Mouse (Mus musculus): ENCODE data around the gene Lck.
A peak's percentile ranks its signal among the peaks of the same experiment; 100 is the strongest.

GRCm38 (mm10) chr4:129578466-129578865 is 5.0 kb upstream of the Lck start, which contains the start of gene Fam167b:
- TF ChIP-seq ZNF384 (IDR thresholded peaks at IDR 0.05; ENCODE audit: low read depth, low read length) = no peak
- no peak for TF ChIP-seq POLR2AphosphoS5 (IDR thresholded peaks at IDR 0.05; ENCODE audit: borderline replicate concordance, low read depth, low read length)
- TF ChIP-seq CTCF (IDR thresholded peaks at IDR 0.05 in 2 of 3, conservative IDR thresholded peaks at IDR 0.05 in 1 of 3; ENCODE audit: control insufficient read depth in 1 of 3, insufficient read depth in 1 of 3, low read depth in 2 of 3, low read length in 3 of 3, poor library complexity in 1 of 3, severe bottlenecking in 1 of 3) = no peak
- TF ChIP-seq POLR2A (IDR thresholded peaks at IDR 0.05; ENCODE audit: control insufficient read depth in 1 of 2, insufficient read depth in 1 of 2, low read depth in 1 of 2, low read length in 2 of 2, poor library complexity in 1 of 2) = no peak
- TF ChIP-seq UBTF (IDR thresholded peaks at IDR 0.05; ENCODE audit: borderline replicate concordance, insufficient read depth, low read depth, low read length) = no peak
- TF ChIP-seq MAFK (IDR thresholded peaks at IDR 0.05; ENCODE audit: borderline replicate concordance, low read depth, low read length) = no peak
- TF ChIP-seq GABPA (IDR thresholded peaks at IDR 0.05; ENCODE audit: low read depth, low read length) = no peak
- TF ChIP-seq USF1 (IDR thresholded peaks at IDR 0.05; ENCODE audit: low read depth, low read length) = peak; percentile 42; the same call in 1 of the 2 replicates
- no peak for TF ChIP-seq GATA1 (IDR thresholded peaks at IDR 0.05; ENCODE audit: low read depth, low read length)
- no peak for TF ChIP-seq USF2 (IDR thresholded peaks at IDR 0.05; ENCODE audit: borderline replicate concordance in 1 of 2, insufficient read depth in 1 of 2, low read depth in 1 of 2, low read length in 2 of 2)
- no peak for TF ChIP-seq CHD2 (IDR thresholded peaks at IDR 0.05; ENCODE audit: low read length)
